Mouse (Mus musculus) forebrain, embryonic 16.5 days (tissue): ENCODE data around the gene Wdfy4. TPM values are rescaled to one million over a fixed set of nuclear protein-coding genes. Genes with fewer than 3 reads are reported as not detected.

ENCODE experiments used
- ATAC-seq: fragments of 200-750 bp; cut with Nextera tagmentation; 2 replicates; pipeline ENCODE4 v1.8.0; 2017; ENCODE audit warnings: mild to moderate bottlenecking, moderate library complexity
- H3K27ac ChIP-seq: fragments of 300-500 bp; sonication (generic); 2 replicates; pipeline ENCODE4 v1.5.1; 2014; ENCODE audit warnings: low read length, control low read depth
- H3K27me3 ChIP-seq: fragments of 300-500 bp; sonication (generic); replicated peaks from 2 replicates; pipeline ENCODE4 v1.6.1; 2014; ENCODE audit warnings: low read length; ENCODE audit not compliant: control insufficient read depth, insufficient read depth
- H3K36me3 ChIP-seq: fragments of 300-500 bp; sonication (generic); 2 replicates; pipeline ENCODE4 v1.6.1; 2014; ENCODE audit not compliant: control insufficient read depth, insufficient read depth
- H3K4me1 ChIP-seq: fragments of 300-500 bp; sonication (generic); replicated peaks from 2 replicates; pipeline ENCODE4 v1.6.1; 2014; ENCODE audit warnings: low read length; ENCODE audit not compliant: control insufficient read depth, insufficient read depth
- H3K4me2 ChIP-seq: fragments of 300-500 bp; sonication (generic); 2 replicates; pipeline ENCODE4 v1.6.1; 2014; ENCODE audit warnings: mild to moderate bottlenecking, low read length, control low read depth
- H3K4me3 ChIP-seq: fragments of 300-500 bp; sonication (generic); replicated peaks from 2 replicates; pipeline ENCODE4 v1.5.1; 2014; ENCODE audit warnings: mild to moderate bottlenecking, low read length, control low read depth
- H3K9ac ChIP-seq: fragments of 300-500 bp; sonication (generic); replicated peaks from 2 replicates; pipeline ENCODE4 v1.6.1; 2014; ENCODE audit warnings: low read depth, low read length, control low read depth
- H3K9me3 ChIP-seq: fragments of 300-500 bp; sonication (generic); 2 replicates; pipeline ENCODE4 v1.6.1; 2016; ENCODE audit warnings: low read length; ENCODE audit not compliant: control insufficient read depth
- WGBS: fragments of 180-500 bp; shearing (Covaris S2); extraction: QIAGEN DNeasy Blood & Tissue Kit; methylation state at CpG from one replicate; pipeline ENCODE4 v1.1.7; 2014; 5-methylcytosine and 5-hydroxymethylcytosine counted together
- polyA plus RNA-seq: library from polyadenylated mRNA; unstranded; fragments of >200 nt; fragmentation: Nextera tagmentation; extraction: Ambion mirVana; gene quantifications from 2 replicates; pipeline ENCODE4 v1.2.1, GENCODE M21; 2015

Gene Wdfy4
- polyA plus RNA-seq, 1 experiment from 2014 or later: 0.06 TPM

DNA sequence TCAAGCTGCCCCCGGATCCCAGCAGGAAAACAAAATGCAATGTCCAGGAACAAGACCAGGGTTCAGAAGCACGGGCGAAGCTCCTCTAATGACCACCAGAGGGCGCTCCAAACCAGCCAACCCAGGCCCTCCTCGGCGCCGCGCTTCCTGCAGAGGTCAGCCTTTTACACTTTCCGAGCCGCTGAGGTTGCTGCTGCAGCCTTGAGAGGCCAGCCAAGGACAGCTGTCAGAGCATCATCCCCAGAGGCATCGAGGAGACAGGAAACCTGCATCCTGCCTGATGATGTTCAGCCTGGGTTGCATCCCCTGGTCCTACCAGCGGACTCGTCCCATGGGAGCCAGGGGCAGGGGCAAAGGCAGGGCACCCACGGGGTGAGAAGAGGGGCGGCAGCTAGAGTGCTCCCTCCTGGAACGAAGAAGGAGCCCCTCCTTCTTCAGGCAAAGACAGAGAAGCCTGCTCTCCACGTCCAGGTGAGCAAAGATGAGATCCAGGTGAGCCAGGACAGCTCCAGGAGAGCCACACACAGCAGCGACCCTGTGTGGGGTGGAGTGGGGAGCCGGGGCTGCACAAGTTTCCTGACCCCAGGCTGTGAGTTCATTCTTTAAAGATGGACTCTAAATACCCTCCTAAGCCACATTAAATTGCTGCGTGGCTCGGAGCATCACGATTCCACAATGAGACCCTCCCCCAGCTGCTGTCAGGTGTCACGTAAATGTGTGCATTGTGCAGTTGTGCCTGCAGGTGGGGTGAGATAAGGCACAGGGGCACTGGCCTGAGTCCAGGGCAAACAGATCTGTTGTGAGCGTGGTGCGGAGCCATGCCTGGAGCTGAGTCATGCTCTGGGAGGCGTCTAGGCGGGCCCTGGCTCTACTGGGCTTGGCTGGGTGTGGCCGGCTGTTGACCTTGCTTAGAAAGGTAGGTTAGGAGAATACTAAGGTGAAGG is 28.8 kb upstream of the Wdfy4 start, which contains the start of gene Arhgap22:
TSS of gene Arhgap22 (plus strand) at position 204 of the 944 bp plus-strand sequence.
- Histone ChIP-seq H3K4me2 (peak within 1 kb of the TSS; percentile 60), H3K9me3 (no peaks in the 10 kb centered on the region), H3K27ac (no peak within 1 kb of the TSS), H3K4me1 (peaks cover 6% of the 10 kb centered on the region), H3K9ac (peak within 1 kb of the TSS; percentile 55), H3K36me3 (no peaks in the 10 kb centered on the region), H3K27me3 (peaks cover 4% of the 10 kb centered on the region; the same call in 1 of the 2 replicates), H3K4me3 (peak within 1 kb of the TSS; percentile 36)
- 14% methylated on average over 28 of the region's 28 CpGs for WGBS
- ATAC-seq: peak; percentile 84

- Histone ChIP-seq H3K36me3 (no peaks in the 10 kb centered on the region), H3K9ac (no peak overlapping the region), H3K4me1 (peaks cover 6% of the 10 kb centered on the region), H3K4me3 (no peak overlapping the region), H3K27me3 (peaks cover 4% of the 10 kb centered on the region; the same call in 1 of the 2 replicates), H3K4me2 (no peak overlapping the region), H3K27ac (no peak overlapping the region), H3K9me3 (no peaks in the 10 kb centered on the region)
- ATAC-seq: no peak
- WGBS: 87% methylated on average over 12 of the region's 12 CpGs
Measured at GRCm38 (mm10) chr14:33212958-33213309, 27.6 kb upstream of the Wdfy4 start.

DNA sequence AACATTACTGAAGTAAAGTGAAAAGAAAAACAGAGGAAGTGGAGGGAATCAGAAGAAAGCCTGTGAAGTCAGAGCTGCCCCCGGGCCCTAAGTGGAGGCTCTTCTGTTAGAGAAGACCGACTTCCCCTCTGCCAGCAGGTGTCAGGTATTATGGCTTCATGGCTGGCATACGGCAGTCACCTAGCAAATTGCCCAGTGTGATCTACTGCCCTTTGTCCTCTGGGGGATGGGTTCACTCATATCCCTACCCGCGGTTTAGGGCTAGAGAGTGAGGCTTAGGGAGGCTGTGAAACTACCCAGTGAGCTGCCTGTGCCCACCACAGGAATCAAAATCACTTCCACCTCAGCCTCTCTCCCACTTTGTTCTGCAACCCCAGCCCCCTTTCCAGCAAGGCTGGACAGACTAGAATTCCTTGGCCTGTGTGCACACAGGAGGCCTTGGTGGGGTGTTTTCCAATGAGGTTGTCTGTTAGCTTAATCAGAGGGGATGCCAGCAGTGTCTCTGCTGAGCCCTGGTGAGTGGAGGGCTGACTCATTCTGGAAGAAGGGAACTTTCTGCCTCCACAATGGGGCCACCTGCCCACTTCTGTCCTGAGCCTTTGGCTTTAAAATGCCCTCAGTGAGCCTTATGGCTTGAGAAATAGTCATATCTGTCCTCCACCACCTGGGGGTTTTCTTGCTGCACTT is 27.1 kb upstream of the Wdfy4 start:
- Histone ChIP-seq H3K4me2 (no peak overlapping the region), H3K4me1 (peaks cover 6% of the 10 kb centered on the region), H3K36me3 (no peaks in the 10 kb centered on the region), H3K9me3 (no peaks in the 10 kb centered on the region), H3K27ac (no peak overlapping the region), H3K27me3 (peaks cover 4% of the 10 kb centered on the region; the same call in 1 of the 2 replicates), H3K4me3 (no peak overlapping the region), H3K9ac (no peak overlapping the region)
- ATAC-seq: no peak
- 85% methylated on average over 5 of the region's 5 CpGs for WGBS

DNA sequence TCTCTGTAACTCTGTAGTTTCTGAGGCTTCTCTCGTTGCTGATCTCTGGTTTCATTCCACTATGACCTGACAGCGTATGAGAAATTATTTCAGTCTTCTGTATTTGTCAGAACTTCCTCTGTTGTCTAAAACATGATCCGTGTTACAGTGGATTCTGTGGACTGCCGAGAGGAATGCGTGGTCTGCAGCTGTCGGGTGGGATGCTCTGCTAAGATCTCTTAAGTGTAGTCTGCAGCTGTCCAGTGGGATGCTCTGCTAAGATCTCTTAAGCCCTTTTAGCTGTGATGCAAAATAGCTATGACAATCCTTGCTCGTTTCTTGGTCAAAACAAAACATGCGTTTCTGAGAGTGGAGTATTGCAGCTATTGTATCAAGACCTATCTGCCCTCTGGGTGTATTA is 25.5 kb upstream of the Wdfy4 start:
- no peak for ATAC-seq
- peaks cover 4% of the 10 kb centered on the region; the same call in 1 of the 2 replicates for H3K27me3 ChIP-seq
- H3K9me3 ChIP-seq: no peaks in the 10 kb centered on the region
- no peak overlapping the region for H3K4me3 ChIP-seq
- WGBS: 80% methylated on average over 8 of the region's 8 CpGs
- peaks cover 6% of the 10 kb centered on the region for H3K4me1 ChIP-seq
- H3K27ac ChIP-seq: no peak overlapping the region
- no peak overlapping the region for H3K4me2 ChIP-seq
- no peak overlapping the region for H3K9ac ChIP-seq
- no peaks in the 10 kb centered on the region for H3K36me3 ChIP-seq

DNA sequence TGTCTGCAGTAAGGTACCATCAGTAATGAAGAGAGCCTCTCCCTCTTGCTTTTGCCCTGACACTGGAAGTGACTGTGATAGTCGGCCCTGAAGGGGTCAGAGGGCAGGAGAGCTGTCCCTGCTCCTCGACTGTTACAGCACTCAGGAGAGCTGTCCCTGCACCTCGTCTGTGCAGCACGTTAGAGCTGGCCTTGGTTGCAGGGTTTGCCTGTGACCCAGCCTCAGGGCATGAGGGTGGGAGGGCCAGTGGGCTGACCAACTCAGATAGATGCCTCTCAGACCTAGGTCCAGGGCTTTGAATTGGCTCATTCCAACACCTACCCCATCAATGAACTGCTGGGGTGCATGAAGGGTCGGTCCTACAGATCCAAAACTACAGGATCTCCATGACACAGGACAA is 23.0 kb upstream of the Wdfy4 start:
- Histone ChIP-seq H3K4me2 (no peak overlapping the region), H3K4me1 (no peaks in the 10 kb centered on the region), H3K27ac (no peak overlapping the region), H3K9me3 (no peaks in the 10 kb centered on the region), H3K27me3 (no peaks in the 10 kb centered on the region), H3K9ac (no peak overlapping the region), H3K4me3 (no peak overlapping the region), H3K36me3 (no peaks in the 10 kb centered on the region)
- ATAC-seq: no peak
- WGBS: 50% methylated on average over 5 of the region's 5 CpGs

DNA sequence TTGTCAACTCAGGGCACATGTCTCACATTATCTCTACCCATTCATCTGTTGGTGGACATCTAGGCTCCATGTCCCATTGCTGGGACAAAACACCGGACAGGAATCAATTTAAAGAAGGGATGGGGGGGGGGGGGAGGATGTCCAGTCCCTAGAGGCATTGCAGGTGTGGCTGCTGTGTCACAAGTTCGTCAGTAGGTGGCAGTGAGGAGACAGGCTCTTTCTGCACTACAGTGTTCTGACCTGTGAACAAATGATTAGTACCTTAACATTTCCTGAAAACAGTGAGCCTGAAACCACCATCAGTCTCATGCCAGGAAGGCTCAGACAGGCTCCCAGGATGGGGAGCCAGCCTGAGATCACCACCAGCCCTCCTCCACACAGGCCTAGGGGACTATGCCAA is 21.7 kb upstream of the Wdfy4 start:
- Histone ChIP-seq H3K27me3 (no peaks in the 10 kb centered on the region), H3K36me3 (no peaks in the 10 kb centered on the region), H3K27ac (no peak overlapping the region), H3K4me1 (no peaks in the 10 kb centered on the region), H3K9me3 (no peaks in the 10 kb centered on the region), H3K9ac (no peak overlapping the region), H3K4me3 (no peak overlapping the region), H3K4me2 (no peak overlapping the region)
- 5% methylated on average over 2 of the region's 2 CpGs for WGBS
- no peak for ATAC-seq

- WGBS: 33% methylated on average over 24 of the region's 24 CpGs
- Histone ChIP-seq H3K4me2 (peak overlapping the region; percentile 44), H3K4me1 (no peaks in the 10 kb centered on the region), H3K9ac (0 out of 2 replicates have a peak overlapping the region, but pooled peaks have one; percentile 17), H3K27ac (no peak overlapping the region), H3K4me3 (peak overlapping the region; percentile 21), H3K9me3 (no peaks in the 10 kb centered on the region), H3K27me3 (no peaks in the 10 kb centered on the region), H3K36me3 (no peaks in the 10 kb centered on the region)
- peak; percentile 63; the same call in 1 of the 2 replicates for ATAC-seq
Measured at GRCm38 (mm10) chr14:33205280-33205965, 20.1 kb upstream of the Wdfy4 start.

DNA sequence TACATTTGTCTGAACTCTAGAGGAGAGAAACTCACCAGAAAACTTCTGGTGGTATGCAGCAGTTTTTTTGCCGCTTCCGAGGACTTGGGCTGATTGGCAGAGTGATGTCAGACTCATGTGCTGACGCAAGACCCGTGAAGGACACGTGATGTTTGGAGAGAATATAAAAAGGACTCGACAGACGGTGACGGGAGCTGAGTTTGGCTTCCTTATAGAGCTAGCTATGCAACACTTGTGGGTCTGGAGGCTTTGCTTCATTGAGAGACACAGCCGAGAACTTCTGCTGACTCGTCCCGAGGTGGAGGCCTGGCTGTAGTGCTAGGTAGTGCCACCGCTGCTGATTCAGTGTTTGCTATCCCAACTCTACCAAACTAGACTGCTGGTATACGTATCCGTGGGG is 18.5 kb upstream of the Wdfy4 start:
- Histone ChIP-seq H3K4me3 (no peak overlapping the region), H3K9ac (no peak overlapping the region), H3K27ac (no peak overlapping the region), H3K27me3 (no peaks in the 10 kb centered on the region), H3K4me1 (no peaks in the 10 kb centered on the region), H3K36me3 (no peaks in the 10 kb centered on the region), H3K9me3 (no peaks in the 10 kb centered on the region), H3K4me2 (no peak overlapping the region)
- no peak for ATAC-seq
- WGBS: 90% methylated on average over 14 of the region's 14 CpGs

DNA sequence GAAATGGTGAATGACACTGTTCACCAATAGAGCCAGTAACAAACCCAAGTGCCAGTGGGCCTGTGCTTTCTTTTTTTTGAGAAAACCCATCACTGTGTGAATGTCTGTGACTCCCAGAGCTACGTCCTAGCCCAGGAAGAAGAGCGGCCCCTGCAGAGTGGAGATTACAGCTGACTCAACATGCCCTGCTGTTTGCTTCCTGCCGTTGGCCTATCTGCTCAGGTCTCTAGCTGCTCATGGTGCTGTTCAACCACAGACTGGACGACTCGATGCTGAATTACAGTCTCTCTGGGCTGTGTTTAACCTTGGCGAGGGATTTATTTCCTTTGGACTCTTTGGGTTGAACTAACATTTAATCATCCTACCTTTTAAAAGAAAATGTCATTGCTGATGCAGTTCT is 17.6 kb upstream of the Wdfy4 start:
- no peaks in the 10 kb centered on the region for H3K27me3 ChIP-seq
- no peak overlapping the region for H3K4me3 ChIP-seq
- H3K36me3 ChIP-seq: no peaks in the 10 kb centered on the region
- no peak overlapping the region for H3K9ac ChIP-seq
- no peaks in the 10 kb centered on the region for H3K9me3 ChIP-seq
- H3K27ac ChIP-seq: no peak overlapping the region
- ATAC-seq: no peak
- no peak overlapping the region for H3K4me2 ChIP-seq
- 85% methylated on average over 6 of the region's 6 CpGs for WGBS
- H3K4me1 ChIP-seq: no peaks in the 10 kb centered on the region
